Mouse (Mus musculus) neural tube, embryonic 15.5 days (tissue): ENCODE measurements at regions not wholly inside any gene's neighbourhood (a gene's known extent, or its start where the extent isn't known, plus 50 kb on each side); places are given as distances from the start of the nearest gene placed in this dataset.
A peak's percentile ranks its signal among the peaks of the same experiment; 100 is the strongest.

Experiments
- ATAC-seq: fragments of 200-750 bp; cut with Nextera tagmentation; 2 replicates; pipeline ENCODE4 v1.8.0; 2017; ENCODE audit warnings: mild to moderate bottlenecking, moderate TSS enrichment, moderate library complexity; ENCODE audit not compliant: low FRiP score
- H3K27ac ChIP-seq: fragments of 300-500 bp; sonication (generic); replicated peaks from 2 replicates; pipeline ENCODE4 v1.5.1; 2015; ENCODE audit warnings: mild to moderate bottlenecking, inconsistent platforms
- H3K27me3 ChIP-seq: fragments of 300-500 bp; sonication (generic); replicated peaks from 2 replicates; pipeline ENCODE4 v1.6.1; 2015; ENCODE audit warnings: inconsistent platforms
- H3K36me3 ChIP-seq: fragments of 300-500 bp; sonication (generic); 2 replicates; pipeline ENCODE4 v1.6.1; 2015; ENCODE audit warnings: inconsistent platforms
- H3K4me1 ChIP-seq: fragments of 300-500 bp; sonication (generic); 2 replicates; pipeline ENCODE4 v1.6.1; 2015; ENCODE audit warnings: inconsistent platforms
- H3K4me2 ChIP-seq: fragments of 300-500 bp; sonication (generic); 2 replicates; pipeline ENCODE4 v1.6.1; 2015; ENCODE audit warnings: inconsistent platforms, mild to moderate bottlenecking, moderate library complexity
- H3K4me3 ChIP-seq: fragments of 300-500 bp; sonication (generic); replicated peaks from 2 replicates; pipeline ENCODE4 v1.5.1; 2015; ENCODE audit warnings: mild to moderate bottlenecking, inconsistent platforms
- H3K9ac ChIP-seq: fragments of 300-500 bp; sonication (generic); replicated peaks from 2 replicates; pipeline ENCODE4 v1.6.1; 2015; ENCODE audit warnings: mild to moderate bottlenecking, inconsistent platforms
- H3K9me3 ChIP-seq: fragments of 300-500 bp; sonication (generic); replicated peaks from 2 replicates; pipeline ENCODE4 v1.6.1; 2016; ENCODE audit warnings: inconsistent platforms
- WGBS: fragments of 180-500 bp; shearing (Covaris S2); methylation state at CpG from one replicate; pipeline ENCODE4 v1.1.7; 2015; ENCODE audit warnings: mixed read lengths; 5-methylcytosine and 5-hydroxymethylcytosine counted together

GRCm38 (mm10) chr14:85814920-85815319, 1326.1 kb downstream of the Diaph3 start:
- Histone ChIP-seq H3K4me2 (no peak overlapping the region), H3K36me3 (no peaks in the 10 kb centered on the region), H3K27ac (no peak overlapping the region), H3K9ac (no peak overlapping the region), H3K9me3 (no peaks in the 10 kb centered on the region), H3K27me3 (no peaks in the 10 kb centered on the region), H3K4me1 (0 out of 2 replicates have a peak, but pooled peaks cover 3% of the 10 kb centered on the region), H3K4me3 (no peak overlapping the region)
- no peak for ATAC-seq
- 6% methylated on average over 2 of the region's 2 CpGs for WGBS

- no peaks in the 10 kb centered on the region for H3K36me3 ChIP-seq
- H3K27me3 ChIP-seq = no peaks in the 10 kb centered on the region
- no peak overlapping the region for H3K4me2 ChIP-seq
- no peak for ATAC-seq
- no peak overlapping the region for H3K9ac ChIP-seq
- 49% methylated on average over 3 of the region's 3 CpGs for WGBS
- H3K27ac ChIP-seq = no peak overlapping the region
- no peaks in the 10 kb centered on the region for H3K4me1 ChIP-seq
- no peaks in the 10 kb centered on the region for H3K9me3 ChIP-seq
- no peak overlapping the region for H3K4me3 ChIP-seq
Measured at GRCm38 (mm10) chr14:85784386-85784785, 1341.0 kb downstream of the Pcdh17 start.

GRCm38 (mm10) chr14:85770636-85771035, 1327.3 kb downstream of the Pcdh17 start:
- Histone ChIP-seq H3K9me3 (no peaks in the 10 kb centered on the region), H3K4me2 (no peak overlapping the region), H3K36me3 (no peaks in the 10 kb centered on the region), H3K9ac (no peak overlapping the region), H3K27me3 (no peaks in the 10 kb centered on the region), H3K4me3 (no peak overlapping the region), H3K4me1 (no peaks in the 10 kb centered on the region), H3K27ac (no peak overlapping the region)
- no peak for ATAC-seq
- WGBS = 45% methylated on average over 4 of the region's 4 CpGs

- no peaks in the 10 kb centered on the region for H3K4me1 ChIP-seq
- ATAC-seq = no peak
- H3K9ac ChIP-seq = no peak overlapping the region
- no peaks in the 10 kb centered on the region for H3K27me3 ChIP-seq
- no peaks in the 10 kb centered on the region for H3K9me3 ChIP-seq
- WGBS = 49% methylated on average over 5 of the region's 5 CpGs
- H3K4me3 ChIP-seq = no peak overlapping the region
- H3K36me3 ChIP-seq = no peaks in the 10 kb centered on the region
- H3K27ac ChIP-seq = no peak overlapping the region
- H3K4me2 ChIP-seq = no peak overlapping the region
Measured at GRCm38 (mm10) chr14:85768301-85768700, 1324.9 kb downstream of the Pcdh17 start.

- H3K27ac ChIP-seq = no peak overlapping the region
- H3K36me3 ChIP-seq = no peaks in the 10 kb centered on the region
- no peak overlapping the region for H3K4me2 ChIP-seq
- H3K4me3 ChIP-seq = no peak overlapping the region
- 93% methylated on average over 1 of the region's 1 CpGs for WGBS
- no peaks in the 10 kb centered on the region for H3K27me3 ChIP-seq
- no peaks in the 10 kb centered on the region for H3K4me1 ChIP-seq
- ATAC-seq = no peak
- H3K9me3 ChIP-seq = no peaks in the 10 kb centered on the region
- H3K9ac ChIP-seq = no peak overlapping the region
Measured at GRCm38 (mm10) chr14:85757343-85757742, 1314.0 kb downstream of the Pcdh17 start.

- no peak overlapping the region for H3K4me2 ChIP-seq
- peak; percentile 63 for ATAC-seq
- no peaks in the 10 kb centered on the region for H3K27me3 ChIP-seq
- no peaks in the 10 kb centered on the region for H3K9me3 ChIP-seq
- H3K4me1 ChIP-seq = no peaks in the 10 kb centered on the region
- WGBS = 52% methylated on average over 4 of the region's 4 CpGs
- H3K4me3 ChIP-seq = no peak overlapping the region
- H3K9ac ChIP-seq = no peak overlapping the region
- H3K36me3 ChIP-seq = no peaks in the 10 kb centered on the region
- H3K27ac ChIP-seq = no peak overlapping the region
Measured at GRCm38 (mm10) chr14:85738567-85738966, 1295.2 kb downstream of the Pcdh17 start.
